Mouse (Mus musculus) forebrain, postnatal 0 days (tissue): ENCODE results near the gene Clip2. TPM values are rescaled to one million over a fixed set of nuclear protein-coding genes. Genes with fewer than 3 reads are reported as not detected.

Experiments
- ATAC-seq: fragments of 200-750 bp; cut with Nextera tagmentation; 2 replicates; pipeline ENCODE4 v1.8.0; 2017; ENCODE audit warnings: mild to moderate bottlenecking, moderate library complexity
- DNase-seq: peaks from one replicate; pipeline ENCODE4 v3.0.0-alpha.2; 2015
- H3K27ac ChIP-seq: fragments of 300-500 bp; sonication (generic); 2 replicates; pipeline ENCODE4 v1.5.1; 2014; ENCODE audit warnings: low read depth, mild to moderate bottlenecking, antibody characterized with exemption, low read length, moderate library complexity, mixed read lengths
- H3K27me3 ChIP-seq: fragments of 300-500 bp; sonication (generic); 2 replicates; pipeline ENCODE4 v1.6.1; 2014; ENCODE audit warnings: mild to moderate bottlenecking, low read length, mixed read lengths; ENCODE audit not compliant: insufficient read depth
- H3K36me3 ChIP-seq: fragments of 300-500 bp; sonication (generic); 2 replicates; pipeline ENCODE4 v1.6.1; 2014; ENCODE audit warnings: mild to moderate bottlenecking, moderate library complexity; ENCODE audit not compliant: insufficient read depth
- H3K4me1 ChIP-seq: fragments of 300-500 bp; sonication (generic); 2 replicates; pipeline ENCODE4 v1.6.1; 2014; ENCODE audit warnings: antibody characterized with exemption; ENCODE audit not compliant: insufficient read depth
- H3K4me2 ChIP-seq: fragments of 300-500 bp; sonication (generic); 2 replicates; pipeline ENCODE4 v1.6.1; 2014; ENCODE audit warnings: low read depth, mild to moderate bottlenecking, moderate library complexity
- H3K4me3 ChIP-seq: fragments of 300-500 bp; sonication (generic); 2 replicates; pipeline ENCODE4 v1.5.1; 2014; ENCODE audit warnings: low read depth, low read length, mixed read lengths
- H3K9ac ChIP-seq: fragments of 300-500 bp; sonication (generic); 2 replicates; pipeline ENCODE4 v1.6.1; 2014; ENCODE audit warnings: mild to moderate bottlenecking
- H3K9me3 ChIP-seq: fragments of 300-500 bp; sonication (generic); 2 replicates; pipeline ENCODE4 v1.6.1; 2016; ENCODE audit warnings: low read length
- CTCF ChIP-seq: sonication (generic); IDR thresholded peaks from 2 replicates; pipeline ENCODE4 v1.5.1; 2016; ENCODE audit warnings: antibody characterized with exemption, control low read depth, low read depth
- WGBS: fragments of 180-500 bp; shearing (Covaris S2); extraction: QIAGEN DNeasy Blood & Tissue Kit; methylation state at CpG from one replicate; pipeline ENCODE4 v1.1.7; 2014; 5-methylcytosine and 5-hydroxymethylcytosine counted together
- polyA plus RNA-seq: library from polyadenylated mRNA; unstranded; fragments of >200 nt; fragmentation: Nextera tagmentation; extraction: Ambion mirVana; gene quantifications from 2 replicates; pipeline ENCODE4 v1.2.1, GENCODE M21; 2015
- total RNA-seq: library from RNA; depleted of rRNA; stranded (reverse); fragments of >200 nt; gene quantifications from 2 replicates; pipeline ENCODE4 v1.2.3, GENCODE M21; 2014; rRNA removed

Clip2 gene
- 162 and 164 TPM in 2 replicates for total RNA-seq
- 12.7 and 14.5 TPM in 2 replicates for polyA plus RNA-seq

GRCm38 (mm10) chr5:134552110-134552972 is at the start of gene Clip2:
TSS of gene Clip2 (minus strand) at chr5:134552434.
- no peaks in the 10 kb centered on the region for H3K9me3 ChIP-seq
- no peaks in the 10 kb centered on the region; the same call in 1 of the 2 replicates for H3K36me3 ChIP-seq
- WGBS, result under 1% methylated on average over 61 of the region's 61 CpGs
- peak within 1 kb of the TSS; percentile 85 for H3K4me2 ChIP-seq
- H3K4me3 ChIP-seq, result peak within 1 kb of the TSS; percentile 96
- peak; percentile 99 for DNase-seq
- peak within 1 kb of the TSS; percentile 97 for H3K9ac ChIP-seq
- peak; percentile 44 for TF ChIP-seq CTCF
- H3K27me3 ChIP-seq, result no peaks in the 10 kb centered on the region
- ATAC-seq, result peak; percentile 95
- H3K4me1 ChIP-seq, result peaks cover 5% of the 10 kb centered on the region; the same call in 1 of the 2 replicates
- peak within 1 kb of the TSS; percentile 99 for H3K27ac ChIP-seq

- DNase-seq, result no peak
- no peaks in the 10 kb centered on the region for H3K9me3 ChIP-seq
- no peak overlapping the region for H3K9ac ChIP-seq
- peaks cover 62% of the 10 kb centered on the region for H3K36me3 ChIP-seq
- WGBS, result 60% methylated on average over 10 of the region's 10 CpGs
- H3K27ac ChIP-seq, result no peak overlapping the region
- no peak overlapping the region for H3K4me2 ChIP-seq
- ATAC-seq, result 0 out of 2 replicates have a peak, but pooled peaks have one; percentile 10
- H3K4me1 ChIP-seq, result no peaks in the 10 kb centered on the region
- no peaks in the 10 kb centered on the region for H3K27me3 ChIP-seq
- no peak overlapping the region for H3K4me3 ChIP-seq
- no peak for TF ChIP-seq CTCF
Measured at GRCm38 (mm10) chr5:134597711-134598110, 45.5 kb upstream of the Clip2 start.

- Histone ChIP-seq H3K27me3 (no peaks in the 10 kb centered on the region), H3K4me2 (no peak overlapping the region), H3K27ac (no peak overlapping the region), H3K36me3 (peaks cover 72% of the 10 kb centered on the region), H3K4me1 (no peaks in the 10 kb centered on the region), H3K4me3 (no peak overlapping the region), H3K9ac (no peak overlapping the region), H3K9me3 (no peaks in the 10 kb centered on the region)
- no peak for DNase-seq
- TF ChIP-seq CTCF, result no peak
- 86% methylated on average over 9 of the region's 9 CpGs for WGBS
- ATAC-seq, result no peak
Measured at GRCm38 (mm10) chr5:134593093-134593492, 40.9 kb upstream of the Clip2 start.

GRCm38 (mm10) chr5:134592026-134592581 is 39.9 kb upstream of the Clip2 start:
- 85% methylated on average over 11 of the region's 11 CpGs for WGBS
- ATAC-seq, result no peak
- no peak overlapping the region for H3K4me2 ChIP-seq
- H3K27me3 ChIP-seq, result no peaks in the 10 kb centered on the region
- no peak overlapping the region for H3K4me3 ChIP-seq
- H3K27ac ChIP-seq, result no peak overlapping the region
- no peak for TF ChIP-seq CTCF
- no peaks in the 10 kb centered on the region for H3K9me3 ChIP-seq
- H3K9ac ChIP-seq, result no peak overlapping the region
- H3K36me3 ChIP-seq, result peaks cover 68% of the 10 kb centered on the region
- no peak for DNase-seq
- H3K4me1 ChIP-seq, result no peaks in the 10 kb centered on the region

GRCm38 (mm10) chr5:134589900-134590299 is 37.7 kb upstream of the Clip2 start:
- H3K4me2 ChIP-seq, result no peak overlapping the region
- no peak overlapping the region for H3K27ac ChIP-seq
- 87% methylated on average over 3 of the region's 3 CpGs for WGBS
- no peak for ATAC-seq
- no peak overlapping the region for H3K4me3 ChIP-seq
- TF ChIP-seq CTCF, result no peak
- H3K27me3 ChIP-seq, result no peaks in the 10 kb centered on the region
- no peaks in the 10 kb centered on the region for H3K4me1 ChIP-seq
- H3K36me3 ChIP-seq, result peaks cover 52% of the 10 kb centered on the region
- no peaks in the 10 kb centered on the region for H3K9me3 ChIP-seq
- DNase-seq, result no peak
- H3K9ac ChIP-seq, result no peak overlapping the region

- H3K4me1 ChIP-seq, result peaks cover 5% of the 10 kb centered on the region; the same call in 1 of the 2 replicates
- H3K4me2 ChIP-seq, result no peak overlapping the region
- ATAC-seq (no peak), DNase-seq (no peak)
- H3K9me3 ChIP-seq, result no peaks in the 10 kb centered on the region
- TF ChIP-seq CTCF, result no peak
- WGBS, result 91% methylated on average over 5 of the region's 5 CpGs
- no peak overlapping the region for H3K4me3 ChIP-seq
- H3K27ac ChIP-seq, result no peak overlapping the region
- H3K9ac ChIP-seq, result no peak overlapping the region
- peaks cover 9% of the 10 kb centered on the region; the same call in 1 of the 2 replicates for H3K36me3 ChIP-seq
- no peaks in the 10 kb centered on the region for H3K27me3 ChIP-seq
Measured at GRCm38 (mm10) chr5:134584798-134585197, 32.6 kb upstream of the Clip2 start.

GRCm38 (mm10) chr5:134583884-134584213 is 31.6 kb upstream of the Clip2 start:
- Histone ChIP-seq H3K4me3 (no peak overlapping the region), H3K9me3 (no peaks in the 10 kb centered on the region), H3K9ac (no peak overlapping the region), H3K27ac (no peak overlapping the region), H3K4me2 (no peak overlapping the region; the same call in 1 of the 2 replicates), H3K4me1 (peaks cover 5% of the 10 kb centered on the region; the same call in 1 of the 2 replicates), H3K36me3 (peaks cover 9% of the 10 kb centered on the region; the same call in 1 of the 2 replicates), H3K27me3 (no peaks in the 10 kb centered on the region)
- TF ChIP-seq CTCF, result no peak
- WGBS, result 67% methylated on average over 3 of the region's 3 CpGs
- DNase-seq (no peak), ATAC-seq (no peak)
